Mouse (Mus musculus): ENCODE measurements at regions not wholly inside any gene's neighbourhood (a gene's known extent, or its start where the extent isn't known, plus 50 kb on each side); places are given as distances from the start of the nearest gene placed in this dataset.
A peak's percentile ranks its signal among the peaks of the same experiment; 100 is the strongest.

GRCm38 (mm10) chr1:119305315-119305976 is 116.6 kb downstream of the Inhbb start:
- no peak for DNase-seq

- DNase-seq: no peak
These were observed 117.5 kb downstream of the Inhbb start for GRCm38 (mm10) chr1:119304470-119304980.

GRCm38 (mm10) chr1:119302349-119302995 is 119.6 kb downstream of the Inhbb start:
- peak; percentile 61 for DNase-seq

- no peak for DNase-seq
These were observed 120.1 kb downstream of the Inhbb start for GRCm38 (mm10) chr1:119301931-119302330.

- no peak for DNase-seq
These were observed 120.8 kb downstream of the Inhbb start for GRCm38 (mm10) chr1:119301258-119301657.

DNA sequence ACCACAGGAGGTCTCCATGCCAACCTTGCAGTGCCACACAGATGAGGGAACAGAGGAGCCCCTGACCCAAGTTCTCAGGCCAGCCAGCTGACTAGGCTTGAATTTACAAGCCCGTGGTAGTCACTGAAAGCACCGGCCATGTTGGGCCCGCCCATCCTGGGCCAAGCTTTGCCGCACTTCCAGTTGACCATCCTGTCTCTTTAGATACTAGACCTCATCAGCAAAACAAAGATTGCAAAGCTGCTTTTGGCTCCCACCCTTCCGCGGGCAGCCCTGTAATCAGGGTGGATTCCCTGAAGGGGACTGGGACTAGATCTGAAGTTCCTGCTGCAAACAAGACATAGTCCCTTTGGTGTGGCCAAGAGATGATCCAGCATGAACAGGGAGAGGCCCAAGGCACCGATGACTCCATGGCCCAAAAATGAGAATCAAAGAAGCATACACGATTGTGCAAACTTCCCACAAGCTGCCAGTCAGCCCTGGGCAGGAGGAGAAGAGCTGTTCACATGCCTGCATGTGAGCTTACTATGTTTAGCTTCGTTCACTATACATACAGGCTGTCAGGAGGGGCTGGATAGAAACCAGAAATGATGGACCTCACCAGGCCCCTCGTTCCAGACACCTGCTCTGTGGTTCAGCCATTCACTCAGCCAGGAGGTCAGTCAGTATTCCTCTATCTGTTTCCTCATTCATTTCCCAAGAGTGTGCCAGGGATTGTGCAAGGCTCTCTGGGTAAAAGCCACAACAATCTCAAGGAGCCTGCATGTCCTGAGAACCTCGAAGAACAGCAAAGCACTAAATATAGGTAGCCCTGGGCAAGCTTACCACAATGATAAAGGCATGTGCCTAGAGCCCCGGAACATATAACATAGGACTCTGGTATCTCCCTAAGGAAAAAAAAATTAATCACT is 122.0 kb downstream of the Inhbb start:
- DNase-seq: peak; percentile 45

GRCm38 (mm10) chr1:119298696-119299230 is 123.3 kb downstream of the Inhbb start:
- no peak for DNase-seq

DNA sequence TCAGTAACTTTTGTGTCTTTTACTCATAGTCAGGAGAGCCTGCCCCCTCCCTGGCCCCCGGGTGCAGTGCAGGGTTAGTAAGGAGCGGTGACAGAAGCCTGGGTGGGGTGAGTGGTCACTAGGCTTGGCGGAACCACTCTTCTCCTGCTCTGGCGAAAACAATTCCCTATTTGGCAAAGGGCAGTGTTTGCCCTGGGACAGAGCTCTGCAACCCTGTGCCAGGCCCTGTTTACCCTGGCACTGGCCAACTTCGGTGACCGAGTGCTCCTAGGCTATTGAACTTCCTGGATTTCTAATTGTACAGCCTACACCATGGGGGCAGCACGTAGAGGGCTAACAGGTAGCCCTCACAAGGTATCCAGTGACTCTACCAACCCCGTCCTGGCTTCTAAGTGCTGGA is 126.9 kb downstream of the Inhbb start:
- peak; percentile 21 for DNase-seq

DNA sequence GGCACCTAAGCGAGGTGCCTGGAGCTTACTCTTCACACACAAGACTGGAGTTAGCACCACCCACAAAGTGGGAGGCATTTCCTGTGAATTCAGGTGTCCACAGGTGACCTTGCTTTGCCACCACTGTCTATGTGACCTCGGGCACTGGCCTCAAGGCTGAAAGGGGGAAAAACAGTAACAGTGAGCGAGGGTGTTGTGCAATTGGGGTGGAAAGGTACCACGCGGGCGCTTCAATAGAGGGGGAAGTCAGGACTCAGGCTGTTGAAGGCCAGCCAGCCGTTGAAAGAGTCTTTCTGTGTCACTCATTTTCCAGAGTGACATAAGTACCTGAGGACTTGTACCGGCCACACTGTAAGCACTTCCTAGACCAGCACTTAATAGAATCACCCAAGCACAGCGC is 128.2 kb downstream of the Inhbb start:
- peak; percentile 42 for DNase-seq

DNA sequence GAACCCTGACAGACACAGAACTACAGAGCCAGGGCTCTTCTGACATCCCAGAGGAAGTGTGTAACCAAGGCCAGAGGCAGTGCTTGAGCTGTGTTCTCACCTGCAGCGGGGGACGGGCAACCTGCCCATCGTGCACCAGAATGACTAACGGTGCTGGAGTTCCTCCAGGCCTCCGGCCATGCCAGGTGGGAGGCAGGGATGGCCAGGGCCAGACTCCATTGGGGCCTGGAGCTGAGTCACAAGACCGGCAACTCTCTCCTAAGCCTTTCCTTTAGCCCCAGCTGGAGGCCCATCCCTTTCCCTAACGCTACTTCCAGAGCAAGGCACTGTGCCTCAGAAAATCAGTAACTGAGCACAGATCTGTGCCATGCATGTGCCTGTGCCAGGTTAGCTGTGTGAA is 129.8 kb downstream of the Inhbb start:
- DNase-seq: peak; percentile 48

GRCm38 (mm10) chr1:119290165-119290916 is 131.7 kb downstream of the Inhbb start:
- DNase-seq: peak; percentile 31

DNA sequence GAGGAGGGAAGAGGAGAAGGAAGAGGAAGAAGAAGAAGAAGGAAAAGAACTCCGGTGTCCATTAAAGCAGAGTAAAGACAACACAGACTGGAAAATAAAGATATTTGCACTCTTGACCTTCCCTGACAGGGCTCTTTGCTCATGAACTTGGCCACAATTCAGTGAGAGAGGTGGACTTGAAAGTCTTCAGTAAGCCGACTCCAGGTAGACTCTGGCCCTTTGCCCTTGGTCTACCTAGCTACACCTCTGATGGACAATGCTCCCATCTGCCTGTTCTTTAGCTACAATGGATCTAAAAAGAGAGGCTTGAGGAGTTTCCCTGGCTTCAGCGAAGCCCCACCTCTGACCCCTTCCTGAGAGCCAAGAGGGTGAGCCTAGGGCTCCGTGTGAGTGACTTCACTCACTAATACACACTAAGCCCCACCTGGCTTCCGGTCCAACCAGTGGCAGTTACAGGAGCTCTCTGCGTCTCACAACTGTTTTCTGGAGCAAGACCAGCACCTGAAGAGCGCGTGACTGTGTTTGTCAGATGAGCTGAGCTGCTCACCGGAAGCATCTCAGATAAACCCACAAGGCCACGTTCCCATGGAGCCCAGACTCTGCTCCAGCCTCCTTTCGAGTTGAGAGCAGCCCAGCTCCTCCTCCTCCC is 132.4 kb downstream of the Inhbb start:
- DNase-seq: no peak

- DNase-seq: no peak
These were observed 139.6 kb downstream of the Inhbb start for GRCm38 (mm10) chr1:119282416-119282815.

GRCm38 (mm10) chr1:119279261-119279660 is 142.8 kb downstream of the Inhbb start:
- DNase-seq: peak; percentile 23

GRCm38 (mm10) chr1:119278528-119279201 is 143.4 kb downstream of the Inhbb start:
- DNase-seq: peak; percentile 26

- no peak for DNase-seq
These were observed 144.1 kb downstream of the Inhbb start for GRCm38 (mm10) chr1:119277990-119278389.

- no peak for DNase-seq
These were observed 156.0 kb downstream of the Inhbb start for GRCm38 (mm10) chr1:119266013-119266412.

GRCm38 (mm10) chr1:119265192-119265891 is 156.7 kb downstream of the Inhbb start:
- no peak for DNase-seq

- DNase-seq: peak; percentile 21
These were observed 162.6 kb downstream of the Inhbb start for GRCm38 (mm10) chr1:119259455-119259854.

DNA sequence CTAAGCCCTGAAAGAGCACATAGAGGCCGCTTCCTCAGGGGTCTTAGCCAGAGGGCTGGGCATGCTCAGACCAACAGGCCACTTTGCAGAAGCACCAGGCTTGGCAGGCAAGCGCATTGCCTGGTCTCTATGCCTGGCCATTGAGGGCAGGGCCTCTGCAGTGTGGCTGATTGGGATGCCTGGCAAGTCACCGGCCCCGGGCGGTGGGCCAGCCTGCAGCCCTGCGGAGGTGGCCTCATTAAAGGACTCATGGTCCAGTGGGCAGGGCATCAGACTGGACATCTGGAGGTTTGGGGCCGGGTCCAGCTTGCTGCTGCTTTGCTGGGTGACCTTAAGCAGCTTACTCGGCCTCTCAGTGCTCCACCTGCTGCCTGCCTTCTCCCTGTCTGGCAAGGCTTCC is 165.3 kb downstream of the Inhbb start:
- DNase-seq: peak; percentile 14

DNA sequence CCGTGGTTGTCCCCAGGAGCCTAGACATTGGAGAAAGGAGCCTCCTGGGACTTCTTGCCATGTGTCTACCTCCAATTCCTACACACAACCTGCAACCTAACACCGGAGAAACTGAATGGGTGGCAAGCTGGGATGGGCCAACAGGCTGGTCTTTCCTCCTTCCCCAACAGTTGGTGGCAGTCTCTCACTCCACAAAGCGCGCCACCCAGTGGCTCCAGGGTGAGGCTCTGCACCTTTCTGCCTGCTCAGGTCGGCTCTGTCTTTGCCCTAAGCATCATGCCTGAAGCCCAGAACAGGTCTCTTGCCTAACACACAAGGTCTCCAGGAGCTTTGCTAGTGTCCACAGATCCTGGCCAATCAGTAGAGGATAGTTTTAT is 166.0 kb downstream of the Inhbb start:
- DNase-seq: peak; percentile 24

Data from lung, postnatal 10 days (tissue).